Mouse (Mus musculus) mammary gland, adult 2 months (tissue): ENCODE results near the gene 4930503B20Rik. TPM values are rescaled to one million over a fixed set of nuclear protein-coding genes. Genes with fewer than 3 reads are reported as not detected.

Source experiments
- polyA plus RNA-seq: library from polyadenylated mRNA; depleted of rRNA; stranded (reverse); fragments of >200 nt; gene quantifications from 2 replicates; pipeline ENCODE4 v1.2.3, GENCODE M21; 2012; ENCODE audit warnings: low replicate concordance; rRNA removed

Gene 4930503B20Rik
- polyA plus RNA-seq = not detected in 2 replicates

DNA sequence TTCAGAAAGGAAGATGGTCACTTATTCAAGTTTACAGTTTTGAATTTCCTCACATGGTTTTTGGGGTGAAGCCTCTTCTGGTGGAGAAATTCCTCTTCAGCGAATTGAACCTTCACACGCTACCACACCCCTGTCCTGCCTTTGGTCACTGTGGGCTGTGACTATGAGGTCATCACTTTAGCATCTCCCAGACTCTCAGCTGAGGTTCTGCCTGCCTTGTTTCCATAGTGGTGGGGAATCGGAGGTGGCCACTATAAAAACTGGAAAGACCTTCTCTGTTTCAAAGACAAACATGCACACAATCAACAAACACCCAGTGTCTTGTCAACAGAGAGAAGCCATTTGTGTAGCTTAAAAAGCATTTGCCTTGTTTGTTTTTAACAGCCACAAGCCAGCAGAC is at the start of gene 4930503B20Rik:
Gene 4930503B20Rik (minus strand): TSS at position 101 of the 400 bp plus-strand sequence.

DNA sequence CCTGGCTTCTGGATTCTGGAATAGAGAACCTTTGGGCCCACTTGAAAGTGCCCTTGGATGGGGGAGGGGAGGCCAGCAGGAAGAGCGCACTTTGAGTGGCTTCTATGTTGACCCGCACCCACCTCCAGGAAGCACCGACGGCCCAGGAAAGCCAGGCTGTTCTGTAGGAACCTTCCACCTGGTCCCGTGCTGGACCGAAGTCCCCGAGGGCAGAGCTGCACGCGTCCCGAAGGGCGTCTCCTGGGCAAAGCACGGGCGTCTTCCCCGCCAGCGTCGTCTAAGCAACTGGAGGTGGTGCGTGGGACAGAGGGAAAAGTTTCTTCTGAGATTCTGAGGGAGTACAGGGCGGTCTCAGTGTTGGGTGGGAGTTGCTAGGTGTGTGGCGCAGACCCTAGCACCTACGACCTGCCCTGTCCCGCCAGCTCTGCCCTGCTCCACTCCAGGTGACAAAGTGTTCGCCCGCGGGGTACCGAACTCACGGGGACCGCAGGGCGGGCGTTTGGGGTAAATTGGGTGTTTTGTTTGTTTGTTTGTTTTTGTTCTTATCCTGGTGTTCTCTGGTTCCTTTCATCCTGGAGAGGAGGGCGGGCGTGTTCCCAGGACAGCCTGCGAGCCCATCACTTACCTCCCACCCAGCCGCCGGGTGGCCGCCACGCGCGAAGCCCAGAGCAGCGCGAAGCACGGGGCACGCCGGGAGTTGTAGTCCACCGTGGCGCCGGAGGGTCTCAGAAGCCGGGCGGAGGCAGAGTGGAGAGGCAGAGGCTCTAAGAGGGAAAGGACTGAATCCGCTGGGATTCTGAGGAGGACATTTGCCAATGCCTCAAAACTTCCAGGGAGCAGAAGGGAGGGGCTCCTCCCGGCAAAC is 33.9 kb upstream of the 4930503B20Rik start, which contains the start of gene Samd13:
Gene Samd13 (minus strand): TSS at position 782 of the 865 bp plus-strand sequence.

DNA sequence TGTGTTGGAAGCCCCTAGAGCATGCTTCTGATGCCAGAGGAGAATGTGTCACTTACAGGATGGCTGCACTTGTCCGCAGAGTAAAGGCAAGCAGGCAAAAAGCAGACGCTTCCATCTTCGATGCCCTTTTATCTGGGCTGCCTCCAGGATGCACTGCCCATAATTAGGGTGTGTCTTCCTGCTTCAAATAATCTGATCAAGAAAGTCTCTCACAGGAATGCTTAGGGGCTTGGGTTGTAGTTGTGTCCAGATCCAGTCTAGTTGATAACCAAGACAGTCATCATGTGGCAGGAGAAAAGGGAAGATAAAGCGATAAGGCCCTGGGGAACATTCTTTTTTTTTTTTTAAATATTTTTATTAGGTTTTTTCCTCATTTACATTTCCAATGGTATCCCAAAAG is 35.6 kb downstream of the 4930503B20Rik start, which contains the start of gene Dnase2b:
Gene Dnase2b (minus strand): TSS at position 101 of the 400 bp plus-strand sequence.

Other genes with a start within 250 kb of the 4930503B20Rik start
- 2.2 and 3.1 TPM in 2 replicates for gene Ssx2ip, start 246.7 kb downstream of the 4930503B20Rik start, polyA plus RNA-seq
- gene Ctbs, start 201.5 kb downstream of the 4930503B20Rik start, polyA plus RNA-seq = 2.5 and 4.4 TPM in 2 replicates
- 0.33 and 2.2 TPM in 2 replicates for gene Spata1, start 151.6 kb downstream of the 4930503B20Rik start, polyA plus RNA-seq
- 402 and 412 TPM in 2 replicates for gene Gng5, start 151.5 kb downstream of the 4930503B20Rik start, polyA plus RNA-seq
- 4.7 and 12.7 TPM in 2 replicates for gene Rpf1, start 129.9 kb downstream of the 4930503B20Rik start, polyA plus RNA-seq
- gene Uox, start 80.9 kb downstream of the 4930503B20Rik start, polyA plus RNA-seq = 1.1 TPM in 1 of 2 replicates, not detected in the other
- gene Dnase2b, start 35.7 kb downstream of the 4930503B20Rik start, polyA plus RNA-seq = not detected in 2 replicates
- gene Samd13, start 34.3 kb upstream of the 4930503B20Rik start, polyA plus RNA-seq = 0.37 TPM in 1 of 2 replicates, not detected in the other
- 22.0 and 22.3 TPM in 2 replicates for gene Prkacb, start 161.7 kb upstream of the 4930503B20Rik start, polyA plus RNA-seq
- 0.39 and 3.3 TPM in 2 replicates for gene Ttll7, start 201.1 kb upstream of the 4930503B20Rik start, polyA plus RNA-seq